Mouse (Mus musculus): ENCODE data around the gene Gm17324.

Gm17324 gene

GRCm38 (mm10) chr9:78474771-78475382, 26.3 kb upstream of the Gm17324 start:
- in situ Hi-C loops (cut with MboI; ENCODE audit: low pct_unique_long_range_greater_than_20kb in 1 of 2, low sequenced_read_pairs in 2 of 2, unreplicated experiment in 1 of 2) = no loop called here

GRCm38 (mm10) chr9:78474270-78474669, 25.7 kb upstream of the Gm17324 start:
- in situ Hi-C loops (cut with MboI; ENCODE audit: low pct_unique_long_range_greater_than_20kb in 1 of 2, low sequenced_read_pairs in 2 of 2, unreplicated experiment in 1 of 2) = no loop called here

GRCm38 (mm10) chr9:78473588-78473987, 25.0 kb upstream of the Gm17324 start:
- in situ Hi-C loops (cut with MboI; ENCODE audit: low pct_unique_long_range_greater_than_20kb in 1 of 2, low sequenced_read_pairs in 2 of 2, unreplicated experiment in 1 of 2) = no loop called here

- in situ Hi-C loops (cut with MboI; ENCODE audit: low pct_unique_long_range_greater_than_20kb in 1 of 2, low sequenced_read_pairs in 2 of 2, unreplicated experiment in 1 of 2) = no loop called here
These were observed 17.1 kb upstream of the Gm17324 start for GRCm38 (mm10) chr9:78465725-78466124.

GRCm38 (mm10) chr9:78463337-78463736, 14.8 kb upstream of the Gm17324 start:
- in situ Hi-C loops (cut with MboI; ENCODE audit: low pct_unique_long_range_greater_than_20kb in 1 of 2, low sequenced_read_pairs in 2 of 2, unreplicated experiment in 1 of 2) = no loop called here

GRCm38 (mm10) chr9:78457026-78457425, 8.4 kb upstream of the Gm17324 start:
- in situ Hi-C loops (cut with MboI; ENCODE audit: low pct_unique_long_range_greater_than_20kb in 1 of 2, low sequenced_read_pairs in 2 of 2, unreplicated experiment in 1 of 2) = no loop called here

- in situ Hi-C loops (cut with MboI; ENCODE audit: low pct_unique_long_range_greater_than_20kb in 1 of 2, low sequenced_read_pairs in 2 of 2, unreplicated experiment in 1 of 2) = no loop called here
These were observed 2.8 kb upstream of the Gm17324 start for GRCm38 (mm10) chr9:78451382-78451781.

GRCm38 (mm10) chr9:78450404-78450803, 1.8 kb upstream of the Gm17324 start:
- in situ Hi-C loops (cut with MboI; ENCODE audit: low pct_unique_long_range_greater_than_20kb in 1 of 2, low sequenced_read_pairs in 2 of 2, unreplicated experiment in 1 of 2) = no loop called here

- in situ Hi-C loops (cut with MboI; ENCODE audit: low pct_unique_long_range_greater_than_20kb in 1 of 2, low sequenced_read_pairs in 2 of 2, unreplicated experiment in 1 of 2) = no loop called here
These were observed 997 bp downstream of the Gm17324 start for GRCm38 (mm10) chr9:78447606-78447972.

- in situ Hi-C loops (cut with MboI; ENCODE audit: low pct_unique_long_range_greater_than_20kb in 1 of 2, low sequenced_read_pairs in 2 of 2, unreplicated experiment in 1 of 2) = no loop called here
These were observed 5.8 kb downstream of the Gm17324 start, which contains the start of gene Cgas for GRCm38 (mm10) chr9:78442579-78443392. Cgas (minus strand) TSS chr9:78443237.

GRCm38 (mm10) chr9:78442237-78442578, 6.4 kb downstream of the Gm17324 start:
- in situ Hi-C loops (cut with MboI; ENCODE audit: low pct_unique_long_range_greater_than_20kb in 1 of 2, low sequenced_read_pairs in 2 of 2, unreplicated experiment in 1 of 2) = no loop called here

GRCm38 (mm10) chr9:78439426-78439825, 9.2 kb downstream of the Gm17324 start:
- in situ Hi-C loops (cut with MboI; ENCODE audit: low pct_unique_long_range_greater_than_20kb in 1 of 2, low sequenced_read_pairs in 2 of 2, unreplicated experiment in 1 of 2) = no loop called here

- in situ Hi-C loops (cut with MboI; ENCODE audit: low pct_unique_long_range_greater_than_20kb in 1 of 2, low sequenced_read_pairs in 2 of 2, unreplicated experiment in 1 of 2) = no loop called here
These were observed 16.1 kb downstream of the Gm17324 start for GRCm38 (mm10) chr9:78432471-78432870.

GRCm38 (mm10) chr9:78430486-78430885, 18.1 kb downstream of the Gm17324 start:
- in situ Hi-C loops (cut with MboI; ENCODE audit: low pct_unique_long_range_greater_than_20kb in 1 of 2, low sequenced_read_pairs in 2 of 2, unreplicated experiment in 1 of 2) = no loop called here

- in situ Hi-C loops (cut with MboI; ENCODE audit: low pct_unique_long_range_greater_than_20kb in 1 of 2, low sequenced_read_pairs in 2 of 2, unreplicated experiment in 1 of 2) = no loop called here
These were observed 19.0 kb downstream of the Gm17324 start for GRCm38 (mm10) chr9:78429551-78429950.

GRCm38 (mm10) chr9:78428870-78429432, 19.6 kb downstream of the Gm17324 start:
- in situ Hi-C loops (cut with MboI; ENCODE audit: low pct_unique_long_range_greater_than_20kb in 1 of 2, low sequenced_read_pairs in 2 of 2, unreplicated experiment in 1 of 2) = no loop called here

GRCm38 (mm10) chr9:78428185-78428584, 20.4 kb downstream of the Gm17324 start:
- in situ Hi-C loops (cut with MboI; ENCODE audit: low pct_unique_long_range_greater_than_20kb in 1 of 2, low sequenced_read_pairs in 2 of 2, unreplicated experiment in 1 of 2) = no loop called here

GRCm38 (mm10) chr9:78427362-78427781, 21.2 kb downstream of the Gm17324 start:
- in situ Hi-C loops (cut with MboI; ENCODE audit: low pct_unique_long_range_greater_than_20kb in 1 of 2, low sequenced_read_pairs in 2 of 2, unreplicated experiment in 1 of 2) = no loop called here

- in situ Hi-C loops (cut with MboI; ENCODE audit: low pct_unique_long_range_greater_than_20kb in 1 of 2, low sequenced_read_pairs in 2 of 2, unreplicated experiment in 1 of 2) = no loop called here
These were observed 47.0 kb downstream of the Gm17324 start for GRCm38 (mm10) chr9:78401596-78401995.

- in situ Hi-C loops (cut with MboI; ENCODE audit: low pct_unique_long_range_greater_than_20kb in 1 of 2, low sequenced_read_pairs in 2 of 2, unreplicated experiment in 1 of 2) = no loop called here
These were observed 48.0 kb downstream of the Gm17324 start for GRCm38 (mm10) chr9:78400570-78400969.
